Mouse (Mus musculus) cerebellum, adult 9-11 months (tissue): ENCODE data around the gene Id3.

Experiments used
- DNase-seq: peaks from one replicate; pipeline ENCODE4 v3.0.0; 2022

Id3 gene

GRCm38 (mm10) chr4:136180408-136181330 is 37.4 kb downstream of the Id3 start:
- DNase-seq, result peak; percentile 67

- no peak for DNase-seq
Observed at GRCm38 (mm10) chr4:136181367-136181766, 38.1 kb downstream of the Id3 start.

GRCm38 (mm10) chr4:136185375-136185774 is 42.1 kb downstream of the Id3 start:
- DNase-seq, result no peak

GRCm38 (mm10) chr4:136186315-136186714 is 43.0 kb downstream of the Id3 start:
- no peak for DNase-seq

- no peak for DNase-seq
Observed at GRCm38 (mm10) chr4:136186739-136187472, 43.6 kb downstream of the Id3 start.

GRCm38 (mm10) chr4:136188973-136189737 is 45.9 kb downstream of the Id3 start:
- DNase-seq, result no peak

GRCm38 (mm10) chr4:136189912-136190311 is 46.6 kb downstream of the Id3 start:
- no peak for DNase-seq

- no peak for DNase-seq
Observed at GRCm38 (mm10) chr4:136193571-136193970, 50.3 kb downstream of the Id3 start.

- no peak for DNase-seq
Observed at GRCm38 (mm10) chr4:136195029-136195428, 51.7 kb downstream of the Id3 start.
